In genomic region chr1:73479349-73479920, GRCm38 (mm10) we compare ENCODE assay signal across 19 mouse cellular contexts.
DNase-seq lines count a peak whose midpoint lies in the region; ATAC-seq and TF ChIP-seq lines count a peak whose summit lies in the region.
"Had no signal": no experiment of that assay in that cellular context is flagged by ENCODE, and none has a peak within 500 bp of the region (broad histone marks: within the 10 kb centered on the region; RNA-seq: fewer than 3 reads in every experiment).

No protein-coding gene starts in this region.

- H3K4me2 ChIP-seq in kidney, embryonic 16.5 days (replicated peaks; ENCODE audit: low read depth, low read length): no peak overlapping the region
- H3K4me2 ChIP-seq: forebrain, embryonic 13.5 days; heart, embryonic 11.5 days; hindbrain, embryonic 14.5 days; liver, embryonic 15.5 days; midbrain, embryonic 15.5 days had no signal

- no peaks in the 10 kb centered on the region for H3K27me3 ChIP-seq in kidney, embryonic 16.5 days (ENCODE audit: insufficient read depth, low read length)
- H3K27me3 ChIP-seq in limb, embryonic 10.5 days (ENCODE audit: low read depth, poor library complexity, severe bottlenecking): no peaks in the 10 kb centered on the region
- H3K27me3 ChIP-seq: forebrain, embryonic 13.5 days; liver, embryonic 15.5 days; midbrain, embryonic 15.5 days had no signal

- no peak for TF ChIP-seq CTCF in brain, embryonic 14.5 days (IDR thresholded peaks at IDR 0.05; ENCODE audit: borderline replicate concordance, extremely low read depth, insufficient read depth, insufficient read length)

- no peak for TF ChIP-seq POLR2A in brain, embryonic 14.5 days (IDR thresholded peaks at IDR 0.05; ENCODE audit: borderline replicate concordance, extremely low read depth, insufficient read depth, insufficient read length, poor library complexity, severe bottlenecking)

- H3K9me3 ChIP-seq in kidney, embryonic 16.5 days (ENCODE audit: low read length): no peaks in the 10 kb centered on the region
- H3K9me3 ChIP-seq in limb, embryonic 10.5 days (replicated peaks): no peaks in the 10 kb centered on the region
- H3K9me3 ChIP-seq: forebrain, embryonic 13.5 days; liver, embryonic 15.5 days; midbrain, embryonic 15.5 days had no signal

- H3K27ac ChIP-seq in kidney, embryonic 16.5 days (ENCODE audit: low read length): no peak overlapping the region
- H3K27ac ChIP-seq in limb, embryonic 10.5 days: 0 out of 2 replicates have a peak overlapping the region, but pooled peaks have one; percentile 30
- H3K27ac ChIP-seq: forebrain, embryonic 13.5 days; hindbrain, embryonic 14.5 days; liver, embryonic 15.5 days; midbrain, embryonic 15.5 days had no signal

- no peaks in the 10 kb centered on the region for H3K36me3 ChIP-seq in kidney, embryonic 16.5 days (ENCODE audit: insufficient read depth, low read length)
- H3K36me3 ChIP-seq in limb, embryonic 10.5 days: no peaks in the 10 kb centered on the region
- H3K36me3 ChIP-seq: liver, embryonic 15.5 days; midbrain, embryonic 15.5 days had no signal

- ATAC-seq in kidney, embryonic 16.5 days (ENCODE audit: low FRiP score, low TSS enrichment): no peak
- ATAC-seq: forebrain, embryonic 13.5 days; intestine, postnatal 0 days; midbrain, embryonic 15.5 days had no signal

- peaks cover 11% of the 10 kb centered on the region for H3K4me1 ChIP-seq in kidney, embryonic 16.5 days (ENCODE audit: insufficient read depth, low read length)
- peaks cover 17% of the 10 kb centered on the region for H3K4me1 ChIP-seq in limb, embryonic 10.5 days
- H3K4me1 ChIP-seq: forebrain, embryonic 13.5 days; liver, embryonic 15.5 days; midbrain, embryonic 15.5 days had no signal

- peak; percentile 21 for DNase-seq in kidney, adult 18-20 months
- peak; percentile 5 for DNase-seq in brain, embryonic 14.5 days (ENCODE audit: low read depth)
- DNase-seq in forelimb bud, embryonic 11.5 days (ENCODE audit: low read depth, low spot score): peak; percentile 18
- DNase-seq in limb, embryonic 10.5 days (ENCODE audit: low spot score): no peak
- DNase-seq in right cerebral cortex, postnatal 14 days: no peak
- DNase-seq in left cerebral cortex, adult 8-10 months (ENCODE audit: low spot score in 2 of 2): no peak
- DNase-seq: adrenal gland, postnatal 10 days; cerebellum, adult 8-10 months; heart, postnatal 14 days; left cerebral cortex, postnatal 4 days; right cerebral cortex, postnatal 4 days; thymus, postnatal 36 days had no signal

- 30% methylated on average over 4 of the region's 4 CpGs for WGBS in kidney, embryonic 16.5 days
- 66% methylated on average over 4 of the region's 4 CpGs for WGBS in limb, embryonic 10.5 days

- H3K9ac ChIP-seq in kidney, embryonic 16.5 days (replicated peaks; ENCODE audit: low read length): no peak overlapping the region
- H3K9ac ChIP-seq: forebrain, embryonic 13.5 days; hindbrain, embryonic 14.5 days; liver, embryonic 15.5 days; midbrain, embryonic 15.5 days had no signal

- H3K4me3 ChIP-seq in kidney, embryonic 16.5 days (ENCODE audit: low read length): no peak overlapping the region
- no peak overlapping the region for H3K4me3 ChIP-seq in limb, embryonic 10.5 days
- H3K4me3 ChIP-seq: forebrain, embryonic 13.5 days; liver, embryonic 15.5 days; midbrain, embryonic 15.5 days had no signal

Comparison
In these comparisons a context has a peak if more than half of its experiments do, and no peak if none do; other contexts are left out.
1. DNase-seq: peak in kidney, adult 18-20 months (single experiment), brain, embryonic 14.5 days (single experiment) and forelimb bud, embryonic 11.5 days (single experiment); none in limb, embryonic 10.5 days (single experiment), right cerebral cortex, postnatal 14 days (single experiment) and left cerebral cortex, adult 8-10 months (0 of 2).